Mouse (Mus musculus) erythroblast, embryonic 14.5 days (primary cell): ENCODE data around the gene Zfp385a.

Source experiments
- GATA1 ChIP-seq: IDR thresholded peaks from 2 replicates; pipeline ENCODE4 v1.6.1; 2012; ENCODE audit warnings: low read length, inconsistent platforms, mixed read lengths
- TAL1 ChIP-seq: IDR thresholded peaks from 3 replicates; pipeline ENCODE4 v1.6.1; 2012; ENCODE audit warnings: low read length, inconsistent platforms, mixed read lengths

GRCm38 (mm10) chr15:103368179-103368940 is 28.5 kb upstream of the Zfp385a start:
- no peak for TF ChIP-seq GATA1
- TF ChIP-seq TAL1: no peak
